Mouse (Mus musculus) heart, postnatal 4 days (tissue): ENCODE results near the gene Syne1. TPM values are rescaled to one million over a fixed set of nuclear protein-coding genes. Genes with fewer than 3 reads are reported as not detected.

Source experiments
- DNase-seq: peaks from one replicate; pipeline ENCODE4 v3.0.0; 2021
- total RNA-seq, 2 experiments: library from RNA; stranded (reverse); gene quantifications; 2 replicates each; pipeline ENCODE4 v1.2.3; 2021

Syne1 gene
- total RNA-seq, 2 experiments from 2014 or later, result 84.4 to 84.6 TPM

DNA sequence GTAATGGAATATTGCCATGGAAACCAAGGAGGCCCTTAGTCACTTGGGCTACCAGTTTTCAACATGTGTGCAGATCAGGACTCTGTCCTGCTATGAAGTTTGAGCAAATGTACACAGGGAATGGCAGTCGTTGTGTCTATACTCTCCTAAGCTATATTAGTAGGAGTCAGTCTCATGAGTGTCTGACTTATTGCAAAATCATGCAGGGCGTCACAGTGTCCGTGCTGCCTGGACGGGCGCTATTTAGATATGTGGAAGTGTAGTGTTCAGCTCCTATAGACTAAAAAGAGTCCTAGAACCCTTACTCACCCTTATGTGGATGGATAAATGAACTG, 261.7 kb downstream of the Syne1 start:
- DNase-seq, result no peak

DNA sequence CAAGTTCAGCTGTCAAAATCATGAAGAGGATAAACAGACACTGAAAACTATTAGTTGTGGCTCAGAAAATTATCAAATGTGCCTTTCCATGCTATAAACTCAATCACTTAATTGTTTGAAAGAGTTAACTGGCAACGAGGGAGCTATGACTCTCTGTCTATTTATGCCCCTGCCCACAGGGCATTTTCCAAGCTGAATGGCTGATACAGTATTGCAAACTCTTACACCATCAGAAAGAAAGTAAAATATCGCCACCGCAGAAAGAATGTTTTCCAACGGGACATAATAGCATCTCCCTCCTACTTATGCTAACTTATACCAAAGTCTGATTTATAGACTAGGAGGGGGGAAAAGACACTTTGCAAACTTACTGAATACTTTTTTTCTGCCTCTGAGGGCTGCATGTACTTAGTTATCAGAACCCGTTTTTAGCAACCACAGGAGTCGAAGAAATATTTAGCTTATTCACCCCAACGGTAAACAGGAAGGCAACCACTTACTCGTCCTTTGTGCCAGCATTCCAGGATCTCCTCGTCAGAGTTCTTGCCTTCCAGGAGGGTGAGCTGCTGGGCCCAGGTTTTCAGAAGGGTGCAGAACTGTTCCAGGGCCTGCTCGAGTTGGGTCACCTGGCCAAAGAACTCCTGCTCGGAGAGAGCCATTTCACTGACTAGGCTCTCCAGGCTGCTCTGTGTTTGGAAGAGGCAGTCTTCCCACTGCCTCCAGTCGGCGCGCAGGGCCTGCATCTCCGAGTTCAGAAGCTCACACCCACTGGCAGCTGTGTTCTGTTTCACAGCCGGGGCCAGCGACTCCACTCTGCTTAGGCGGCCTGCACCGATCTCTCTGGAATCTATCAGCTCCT, 262.3 kb downstream of the Syne1 start:
- DNase-seq, result peak; percentile 82

DNA sequence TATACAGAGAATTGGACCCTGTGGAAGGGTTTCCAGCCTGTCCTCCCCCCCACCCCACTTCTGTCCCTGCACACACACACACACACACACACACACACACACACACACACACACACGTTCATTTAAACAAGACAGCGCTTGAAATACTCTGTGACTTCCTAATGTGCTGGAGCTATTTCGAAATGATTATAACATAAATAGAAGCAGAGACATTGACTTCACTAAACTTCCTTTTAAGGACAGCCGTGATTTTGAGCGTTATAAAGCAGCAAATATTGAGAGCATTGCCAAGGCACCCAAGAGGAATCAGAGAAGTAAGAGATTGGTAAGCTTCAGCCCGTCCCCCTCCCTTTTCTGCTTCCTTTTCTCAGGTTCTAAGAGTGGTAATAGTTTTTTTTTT, 263.0 kb downstream of the Syne1 start:
- no peak for DNase-seq

DNA sequence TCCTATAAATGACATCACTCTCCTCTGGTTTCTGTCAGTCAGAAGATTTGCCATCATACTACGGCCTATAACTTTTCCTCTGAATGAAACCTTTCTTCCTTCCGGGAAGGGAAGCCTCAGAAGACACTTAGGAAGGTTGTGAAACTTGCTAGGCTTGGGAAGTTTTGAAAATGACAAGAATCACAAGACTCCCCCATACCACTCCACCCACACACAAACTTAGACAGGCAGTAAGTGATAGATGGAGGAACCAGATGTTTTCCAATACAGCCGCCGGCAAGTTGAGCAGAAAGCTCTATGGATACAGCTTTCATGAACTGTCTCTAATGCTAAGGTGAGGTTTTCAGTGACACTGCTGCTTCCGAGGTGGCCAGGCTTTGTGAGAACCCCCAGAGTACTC, 275.5 kb downstream of the Syne1 start:
- DNase-seq, result no peak

GRCm38 (mm10) chr10:5270641-5271040, 280.6 kb downstream of the Syne1 start:
- no peak for DNase-seq

DNA sequence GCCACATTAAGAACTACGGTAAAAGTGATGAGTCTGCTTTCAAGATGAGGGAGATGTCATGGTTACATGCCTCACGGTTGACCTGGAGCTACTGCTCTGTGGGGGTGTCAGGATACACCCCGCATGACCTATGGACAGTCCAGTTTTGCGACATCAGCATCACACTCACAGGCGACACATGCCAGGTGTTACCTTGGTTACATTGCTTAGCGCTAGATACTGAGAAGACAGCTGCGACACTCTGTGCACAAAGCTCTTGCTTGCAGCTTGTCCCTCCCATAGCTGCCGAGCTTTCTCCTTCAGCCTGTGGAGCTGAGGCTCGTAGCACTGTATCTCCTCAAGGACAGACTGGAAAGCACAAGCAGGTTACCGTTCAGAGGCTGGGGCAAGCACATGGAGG, 286.9 kb downstream of the Syne1 start:
- no peak for DNase-seq

DNA sequence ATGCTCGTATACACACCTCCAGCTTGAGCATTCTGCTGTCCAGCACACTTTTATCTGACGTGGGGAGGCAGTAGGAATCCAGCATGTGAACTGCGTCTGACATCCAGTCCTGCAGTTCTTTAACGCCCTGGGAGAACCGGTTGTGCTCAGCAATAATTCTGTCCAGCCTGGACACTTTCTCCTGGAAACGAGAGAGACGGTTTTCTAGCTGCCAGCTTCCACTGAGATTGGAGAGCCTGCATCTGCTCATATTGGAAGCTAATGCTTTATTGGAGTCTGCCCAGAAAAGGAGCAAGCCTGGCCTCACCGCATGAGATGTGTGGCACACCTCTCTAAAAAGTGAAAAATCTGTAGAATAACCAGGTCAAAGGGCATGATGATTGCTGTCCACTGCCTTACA, 288.6 kb downstream of the Syne1 start:
- no peak for DNase-seq

DNA sequence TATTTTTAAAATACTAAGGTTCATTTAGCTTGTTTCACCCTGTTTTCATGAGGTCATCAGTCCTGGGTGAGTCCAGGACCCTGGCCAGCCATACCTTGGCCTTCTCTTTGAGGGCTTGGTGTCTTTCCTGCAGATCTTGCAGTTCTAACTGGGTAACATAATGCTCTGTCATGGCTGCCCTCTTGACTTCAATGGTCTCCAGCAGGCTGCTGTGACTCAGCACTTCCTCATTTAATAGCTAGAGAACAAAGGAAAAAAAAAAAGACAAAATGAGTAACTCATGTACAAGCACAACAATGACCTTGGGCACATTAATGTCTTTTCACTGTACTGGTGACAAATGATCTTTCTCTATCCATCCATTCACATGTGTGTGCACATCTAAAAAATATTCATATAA, 294.6 kb downstream of the Syne1 start:
- no peak for DNase-seq

DNA sequence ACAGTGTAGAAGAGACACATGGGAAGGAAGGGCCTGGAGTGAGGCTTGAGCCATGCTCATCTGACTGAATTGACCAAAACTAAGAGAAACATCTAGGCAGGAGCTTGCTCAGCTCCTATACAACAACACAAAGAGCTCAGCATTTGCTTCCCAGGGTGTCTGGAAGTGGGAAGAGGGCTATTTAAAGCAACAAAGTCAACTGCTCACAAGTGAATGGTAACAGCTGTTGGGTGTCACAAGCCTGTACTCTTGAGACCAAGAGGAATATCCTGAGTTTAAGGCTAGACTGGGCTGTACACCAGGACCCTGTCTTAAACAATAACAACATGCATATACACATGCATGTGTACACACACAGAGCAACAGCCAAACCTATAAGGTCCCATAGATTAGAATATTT, 297.5 kb downstream of the Syne1 start:
- DNase-seq, result no peak

DNA sequence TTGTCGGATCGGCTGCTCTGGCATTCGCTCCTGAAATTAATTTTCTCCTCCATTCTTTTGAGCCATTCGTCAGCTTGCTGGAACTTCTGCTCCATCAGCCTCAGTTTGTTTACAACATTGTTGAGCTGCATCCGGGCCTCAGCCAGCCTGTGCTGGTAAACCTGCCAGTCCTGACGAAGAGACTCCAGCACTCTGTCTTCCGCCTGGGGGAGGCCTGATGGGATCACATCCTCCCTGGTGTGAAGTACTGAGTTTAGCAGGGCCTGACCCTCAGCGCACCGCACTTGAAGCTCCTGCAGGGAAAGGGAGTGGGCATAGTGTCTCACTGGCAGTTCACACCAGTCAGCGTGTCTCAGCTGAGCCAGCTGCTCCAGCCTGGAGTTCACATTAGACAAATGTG, 300.6 kb downstream of the Syne1 start:
- DNase-seq, result no peak

DNA sequence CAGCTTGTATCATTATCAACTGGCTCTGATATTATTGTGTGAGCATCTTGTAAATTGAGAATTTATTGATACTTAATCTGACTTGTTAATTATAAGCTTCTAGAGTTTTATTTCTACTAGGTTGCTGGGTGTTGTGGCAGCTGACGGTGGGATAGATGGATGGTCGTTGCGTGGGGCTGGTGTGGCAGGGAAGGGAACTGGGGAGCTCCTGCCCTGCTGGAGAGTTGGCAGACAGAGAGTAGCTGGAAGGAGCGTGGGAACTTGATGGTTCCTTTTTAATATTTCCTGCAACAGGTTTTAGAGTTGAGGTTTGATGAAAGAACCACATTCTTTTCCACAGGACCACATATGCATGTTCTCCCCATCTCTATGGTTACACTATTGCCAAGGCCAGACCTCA, 311.6 kb downstream of the Syne1 start:
- DNase-seq, result no peak

DNA sequence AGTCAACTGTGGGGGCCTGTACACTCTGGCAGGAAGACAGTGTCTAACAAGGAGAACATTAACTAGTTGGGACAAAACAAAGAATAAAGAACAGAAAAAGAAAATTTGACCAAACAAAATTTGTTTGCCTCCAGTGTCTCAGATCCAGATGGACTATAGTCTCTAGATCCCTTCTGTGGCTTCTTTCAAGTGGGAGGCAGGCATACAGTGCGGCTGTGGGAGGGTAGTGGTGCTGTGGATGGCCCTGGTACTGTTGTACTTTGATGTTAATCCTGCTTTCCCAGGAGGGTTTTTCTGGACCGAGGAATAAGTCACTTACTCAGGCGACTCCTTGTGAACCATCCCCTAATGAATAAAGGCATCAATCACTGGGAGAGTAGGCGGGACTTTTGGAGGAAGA, 314.4 kb downstream of the Syne1 start:
- DNase-seq, result no peak

DNA sequence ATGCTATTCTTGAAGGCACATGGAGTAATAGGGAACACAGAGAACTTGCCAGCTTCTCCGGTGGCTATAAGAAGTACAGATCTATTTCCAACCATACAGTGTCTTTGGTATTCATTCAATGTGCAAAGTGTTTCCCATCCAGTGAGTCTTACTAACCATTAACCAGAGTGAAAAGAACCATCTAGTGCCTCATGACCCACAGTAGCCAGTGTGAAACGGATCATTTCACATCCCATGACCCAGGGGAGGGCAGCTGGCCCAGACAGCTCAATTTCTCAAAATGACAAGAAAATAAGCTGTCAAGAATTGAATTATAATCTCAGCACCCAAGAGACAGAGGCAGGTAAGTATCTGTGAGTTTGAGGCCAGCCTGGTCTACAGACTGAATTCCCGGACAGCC, 315.1 kb downstream of the Syne1 start:
- no peak for DNase-seq

DNA sequence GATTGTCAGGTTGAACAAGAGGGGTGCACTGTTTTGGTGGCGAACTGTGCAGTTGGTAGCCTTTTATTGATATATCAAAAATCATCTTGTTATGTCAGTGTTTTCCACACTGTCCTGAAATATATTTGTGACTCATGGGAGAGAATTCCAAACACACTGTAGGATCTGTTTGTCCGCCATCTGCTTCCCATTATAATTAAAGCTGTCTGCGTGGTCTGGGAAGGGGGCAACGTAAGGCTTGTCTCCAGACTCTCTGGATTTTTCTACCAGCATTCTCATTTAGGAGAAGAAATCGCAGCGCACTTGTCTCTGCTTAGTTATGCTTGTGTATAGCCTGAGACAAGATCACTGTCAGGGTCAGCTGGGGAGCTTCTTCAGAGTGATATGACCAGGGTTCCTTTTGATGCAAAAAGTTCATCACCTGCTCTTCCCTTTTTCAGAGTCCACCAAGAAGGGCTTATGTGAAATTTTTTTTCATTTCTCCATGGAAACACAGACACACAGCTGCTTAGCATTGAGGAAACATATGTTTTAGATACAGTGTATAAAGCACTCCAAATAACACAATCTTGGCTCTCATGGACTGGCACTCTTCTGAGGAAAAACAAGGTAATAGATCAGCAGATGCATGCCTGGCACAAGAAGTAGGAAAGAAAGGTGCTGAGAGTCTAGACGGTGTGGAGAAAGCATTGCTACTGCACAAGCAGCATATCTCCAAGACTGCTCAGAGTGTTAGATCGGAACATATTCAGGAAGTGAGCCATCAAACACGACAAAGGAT, 316.4 kb downstream of the Syne1 start:
- no peak for DNase-seq

DNA sequence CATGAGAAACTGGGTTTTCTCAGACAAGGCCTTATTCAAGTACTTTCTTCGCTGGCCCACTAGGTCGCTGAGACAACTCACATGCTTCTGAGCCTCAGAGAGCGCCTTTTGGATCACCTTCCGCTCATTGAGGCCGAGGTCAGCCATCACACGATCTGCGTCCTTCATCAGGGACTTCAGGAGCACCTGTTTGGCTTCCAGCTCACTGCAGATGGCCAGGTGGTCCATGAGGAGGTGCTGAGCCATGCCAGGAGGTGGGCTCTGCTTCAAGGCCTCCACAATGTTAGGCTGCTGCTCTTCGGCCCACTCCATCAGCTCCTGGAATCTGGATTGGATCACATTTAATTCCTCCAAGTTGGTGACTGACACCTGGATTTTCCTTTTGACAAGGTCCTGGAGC, 322.2 kb downstream of the Syne1 start:
- DNase-seq, result no peak

- DNase-seq, result peak; percentile 59
Observed at GRCm38 (mm10) chr10:5227395-5228076, 323.7 kb downstream of the Syne1 start.

DNA sequence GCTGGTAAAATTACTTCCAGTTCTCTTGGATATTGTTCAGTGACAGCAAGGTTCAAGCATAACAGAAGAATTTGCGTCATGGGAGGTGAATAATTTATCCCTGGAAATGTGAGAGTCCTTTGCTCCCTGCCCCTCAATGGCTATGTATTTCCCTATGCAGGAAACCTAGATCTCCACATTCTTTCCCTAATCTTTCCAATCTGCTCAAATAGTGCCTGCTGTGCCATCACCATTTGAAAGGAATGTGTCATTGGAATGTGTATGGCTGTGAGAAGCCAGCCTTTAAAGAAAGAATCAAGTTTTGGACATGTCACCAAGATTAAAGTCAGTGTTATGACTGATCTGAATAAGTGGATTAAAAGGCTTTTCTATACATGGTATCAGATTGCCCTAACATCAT, 335.3 kb downstream of the Syne1 start:
- no peak for DNase-seq

GRCm38 (mm10) chr10:5207905-5208641, 343.2 kb downstream of the Syne1 start:
- peak; percentile 67 for DNase-seq

DNA sequence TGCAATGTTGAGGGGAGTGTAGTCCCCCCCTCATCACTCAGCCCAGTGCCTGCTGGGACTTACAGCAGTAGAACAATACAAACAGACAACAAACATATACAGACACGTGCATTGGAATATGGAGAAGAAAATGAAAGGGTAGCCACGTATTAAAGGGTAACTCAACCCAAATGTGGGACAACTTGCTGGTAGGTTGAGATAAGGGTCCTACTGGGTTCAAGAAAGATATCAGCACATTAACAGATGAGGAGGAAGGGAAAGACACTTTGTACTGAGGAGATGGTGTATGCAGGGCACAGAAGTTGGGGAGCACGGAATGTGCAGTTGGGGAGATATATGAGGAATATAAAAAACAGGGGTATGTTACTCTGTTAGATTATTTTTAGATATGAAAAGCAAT, 345.3 kb downstream of the Syne1 start:
- DNase-seq, result no peak

DNA sequence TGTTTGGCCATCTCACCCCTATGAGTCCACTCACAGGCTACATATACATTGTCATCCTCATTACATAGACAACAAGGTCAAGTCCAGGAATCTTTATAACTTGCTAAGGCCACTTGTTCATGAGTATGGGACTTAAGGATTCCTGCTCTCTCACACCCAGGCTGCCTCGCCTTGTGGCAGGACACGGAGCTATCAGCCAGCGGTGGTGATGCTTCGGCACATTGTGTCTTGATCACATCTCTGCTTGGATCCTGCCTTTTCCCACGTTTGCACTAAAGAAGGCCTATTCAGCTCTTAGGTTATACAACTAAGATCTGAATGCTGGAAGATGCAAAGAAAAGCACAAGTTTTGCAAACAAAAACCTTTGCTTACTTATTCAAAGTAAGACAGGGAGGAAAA, 345.7 kb downstream of the Syne1 start:
- no peak for DNase-seq

GRCm38 (mm10) chr10:5203837-5204236, 347.4 kb downstream of the Syne1 start:
- DNase-seq, result no peak

GRCm38 (mm10) chr10:5197356-5197755, 353.9 kb downstream of the Syne1 start:
- DNase-seq, result no peak

GRCm38 (mm10) chr10:5196267-5196666, 355.0 kb downstream of the Syne1 start:
- no peak for DNase-seq
